Mouse (Mus musculus) erythroblast, embryonic 14.5 days (primary cell): ENCODE results near the gene Sel1l.

Experiments
- GATA1 ChIP-seq: IDR thresholded peaks from 2 replicates; pipeline ENCODE4 v1.6.1; 2012; ENCODE audit warnings: low read length, inconsistent platforms, mixed read lengths
- TAL1 ChIP-seq: IDR thresholded peaks from 3 replicates; pipeline ENCODE4 v1.6.1; 2012; ENCODE audit warnings: low read length, inconsistent platforms, mixed read lengths

DNA sequence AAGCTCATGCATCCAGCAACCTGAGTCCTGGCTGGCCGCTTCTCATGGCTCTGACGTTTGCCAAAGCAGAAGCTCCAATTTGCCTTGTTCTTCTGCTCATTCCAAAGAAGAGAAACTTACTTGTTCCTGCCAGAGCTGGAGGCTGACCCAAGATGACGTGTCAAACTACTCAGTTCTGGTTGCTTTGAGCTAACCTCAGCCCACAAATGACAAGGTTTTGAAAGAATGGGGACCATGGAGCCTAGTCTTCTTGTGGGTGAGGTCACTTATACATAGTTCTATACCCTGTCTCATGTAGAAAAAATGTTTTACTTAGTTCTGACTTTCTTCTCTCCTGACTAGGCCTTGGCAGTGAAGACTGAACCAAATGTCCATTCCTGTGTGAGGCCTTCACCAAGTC is 68.4 kb downstream of the Sel1l start:
- TF ChIP-seq GATA1: no peak
- no peak for TF ChIP-seq TAL1
